Mouse (Mus musculus) CH12.LX (cell line): Measurements from ENCODE around the gene Cdc14b.

Source experiments
- CTCF ChIP-seq, 2 experiments: IDR thresholded peaks in 1 of 2; conservative IDR thresholded peaks in 1 of 2; 2 replicates each; pipeline ENCODE4 v1.5.1; 2011 to 2012; ENCODE audit warnings: low read depth in 2 of 2, low read length in 2 of 2, improper control_type of control experiment in 1 of 2, inconsistent platforms in 1 of 2, mild to moderate bottlenecking in 1 of 2, moderate library complexity in 1 of 2
- ZNF384 ChIP-seq: IDR thresholded peaks from 2 replicates; pipeline ENCODE4 v1.6.1; 2012; ENCODE audit warnings: low read depth, low read length, improper control_type of control experiment, inconsistent platforms

DNA sequence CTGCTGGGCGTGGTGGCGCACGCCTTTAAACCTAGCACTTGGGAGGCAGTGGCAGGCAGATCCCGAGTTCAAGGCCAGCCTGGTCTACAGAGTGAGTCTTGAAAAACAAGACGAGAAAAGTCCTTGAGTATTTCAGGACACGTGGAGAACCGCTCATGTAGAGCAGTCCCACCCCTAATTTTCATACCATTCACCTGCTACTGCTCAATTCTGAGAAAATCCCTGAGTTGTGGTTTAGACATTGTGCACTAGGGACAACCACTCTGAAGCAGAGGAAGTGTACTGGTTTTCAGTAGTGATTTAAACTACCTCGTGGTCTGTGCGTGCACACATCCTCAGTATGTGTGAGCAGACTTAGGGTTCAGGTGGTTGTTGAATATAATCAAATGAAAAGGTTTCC lies 89.5 kb downstream of the Cdc14b start:
- TF ChIP-seq CTCF (conservative IDR thresholded peaks at IDR 0.05 in 1 of 2, IDR thresholded peaks at IDR 0.05 in 1 of 2; ENCODE audit: low read depth in 2 of 2, low read length in 2 of 2) (no peak), ZNF384 (no peak)
